Mouse (Mus musculus) limb, embryonic 12.5 days (tissue): ENCODE results near the gene Klhdc10. TPM values are rescaled to one million over a fixed set of nuclear protein-coding genes. Genes with fewer than 3 reads are reported as not detected.
"Not testable (repeated sequence)": the region's sequence is repeated elsewhere in the genome, so short reads cannot be mapped to it uniquely, and the experiment has no call there.

Experiments used
- ATAC-seq: fragments of 200-750 bp; cut with Nextera tagmentation; 2 replicates; pipeline ENCODE4 v1.8.0; 2017; ENCODE audit warnings: low read depth, moderate TSS enrichment; ENCODE audit not compliant: insufficient number of reproducible peaks, insufficient read depth, low FRiP score, low TSS enrichment
- H3K27ac ChIP-seq: fragments of 300-500 bp; sonication (generic); 2 replicates; pipeline ENCODE4 v1.5.1; 2016; ENCODE audit warnings: mild to moderate bottlenecking, moderate library complexity
- H3K27me3 ChIP-seq: fragments of 300-500 bp; sonication (generic); 2 replicates; pipeline ENCODE4 v1.6.1; 2016; ENCODE audit warnings: mild to moderate bottlenecking, moderate library complexity
- H3K36me3 ChIP-seq: fragments of 300-500 bp; sonication (generic); 2 replicates; pipeline ENCODE4 v1.6.1; 2016; ENCODE audit warnings: mild to moderate bottlenecking, moderate library complexity
- H3K4me1 ChIP-seq: fragments of 300-500 bp; sonication (generic); replicated peaks from 2 replicates; pipeline ENCODE4 v1.6.1; 2016
- H3K4me2 ChIP-seq: fragments of 300-500 bp; sonication (generic); 2 replicates; pipeline ENCODE4 v1.6.1; 2016; ENCODE audit warnings: mild to moderate bottlenecking, moderate library complexity
- H3K4me3 ChIP-seq: fragments of 300-500 bp; sonication (generic); replicated peaks from 2 replicates; pipeline ENCODE4 v1.5.1; 2016; ENCODE audit warnings: mild to moderate bottlenecking
- H3K9ac ChIP-seq: fragments of 300-500 bp; sonication (generic); replicated peaks from 2 replicates; pipeline ENCODE4 v1.6.1; 2016; ENCODE audit warnings: mild to moderate bottlenecking, moderate library complexity
- H3K9me3 ChIP-seq: fragments of 300-500 bp; sonication (generic); 2 replicates; pipeline ENCODE4 v1.6.1; 2016; ENCODE audit warnings: mild to moderate bottlenecking, moderate library complexity
- WGBS: fragments of 180-500 bp; shearing (Covaris S2); methylation state at CpG from one replicate; pipeline ENCODE4 v1.1.7; 2016; 5-methylcytosine and 5-hydroxymethylcytosine counted together
- polyA plus RNA-seq: library from polyadenylated mRNA; unstranded; fragments of >200 nt; fragmentation: Nextera tagmentation; extraction: Ambion mirVana; gene quantifications from 2 replicates; pipeline ENCODE4 v1.2.1, GENCODE M21; 2016

The Klhdc10 gene
- polyA plus RNA-seq, 1 experiment from 2014 or later: 41.8 TPM

DNA sequence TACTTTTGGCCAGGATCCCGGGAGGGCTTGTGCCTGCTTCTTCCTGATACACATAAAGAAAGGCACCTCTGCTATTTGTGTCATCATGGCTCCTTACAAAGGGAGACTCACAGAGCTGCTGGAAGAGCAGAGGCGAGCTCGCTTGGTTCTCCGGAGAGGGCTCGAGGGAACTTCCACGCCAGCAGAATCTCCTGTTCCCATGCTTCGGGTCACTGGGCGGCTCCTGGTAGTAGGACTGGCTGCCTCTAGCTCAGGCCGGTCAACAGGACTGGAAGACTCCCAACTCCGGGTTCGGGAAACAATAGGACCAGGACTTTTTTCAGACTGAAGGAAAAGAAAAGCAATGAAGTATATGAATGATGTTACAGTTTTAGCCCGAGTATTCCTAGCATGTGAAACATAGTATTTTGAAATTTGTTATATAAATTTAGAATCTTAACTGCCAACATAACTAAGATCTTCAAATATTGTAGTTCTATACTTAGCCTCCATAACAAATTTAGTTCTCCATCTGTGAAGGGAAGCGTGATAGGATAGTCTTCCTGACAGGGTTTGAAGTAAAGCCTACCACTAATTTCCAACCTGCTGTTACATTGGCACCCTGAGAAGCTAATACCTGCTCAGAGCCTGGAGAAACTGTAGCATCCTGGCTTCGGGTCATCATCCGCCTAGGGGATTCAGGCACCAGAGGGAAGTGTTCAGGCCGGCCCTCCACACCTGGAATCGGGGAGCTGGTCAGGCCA lies 28.9 kb upstream of the Klhdc10 start:
- Histone ChIP-seq H3K4me1 (no peaks in the 10 kb centered on the region), H3K27ac (no peak overlapping the region), H3K27me3 (no peaks in the 10 kb centered on the region), H3K4me2 (no peak overlapping the region), H3K9me3 (no peaks in the 10 kb centered on the region), H3K36me3 (peaks cover 98% of the 10 kb centered on the region), H3K4me3 (no peak overlapping the region), H3K9ac (no peak overlapping the region)
- 94% methylated on average over 17 of the region's 17 CpGs for WGBS
- no peak for ATAC-seq

DNA sequence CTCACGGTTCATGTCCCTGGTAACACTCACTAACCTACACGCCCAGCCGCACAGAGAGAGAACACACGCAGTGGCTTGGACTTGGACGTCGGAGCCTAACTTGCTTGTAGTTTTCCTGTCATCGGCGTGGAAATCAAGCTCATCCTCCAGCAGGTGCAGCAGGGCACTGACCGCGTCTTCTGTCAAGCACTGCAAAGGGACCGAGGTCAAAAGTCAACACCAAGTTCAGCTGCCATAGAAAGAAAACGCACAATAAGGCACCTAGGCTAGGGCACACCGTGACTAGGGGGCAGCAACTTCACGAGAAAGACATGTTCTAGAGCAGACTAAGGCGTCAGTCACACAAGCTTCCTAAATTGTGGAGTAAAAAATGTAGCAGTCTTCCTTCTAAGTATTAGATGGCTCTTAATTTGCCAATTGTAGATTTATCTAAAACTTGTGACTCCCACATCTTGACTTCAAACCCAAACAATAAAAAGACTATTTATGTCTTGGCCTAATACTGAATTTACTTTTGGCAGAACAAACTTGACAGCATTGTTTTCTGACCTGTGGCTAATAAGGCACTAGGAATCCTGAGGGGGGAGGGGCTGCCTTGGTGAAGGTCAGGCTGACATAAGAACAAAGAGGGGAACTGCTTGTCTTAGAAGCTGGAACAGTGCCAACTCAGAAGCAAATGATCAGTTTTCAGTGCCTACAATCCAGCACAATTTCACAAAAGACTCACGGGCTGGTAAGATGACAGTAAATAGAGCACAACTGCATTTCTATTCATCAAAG lies 26.7 kb upstream of the Klhdc10 start:
- WGBS: 91% methylated on average over 16 of the region's 16 CpGs
- peaks cover 97% of the 10 kb centered on the region for H3K36me3 ChIP-seq

DNA sequence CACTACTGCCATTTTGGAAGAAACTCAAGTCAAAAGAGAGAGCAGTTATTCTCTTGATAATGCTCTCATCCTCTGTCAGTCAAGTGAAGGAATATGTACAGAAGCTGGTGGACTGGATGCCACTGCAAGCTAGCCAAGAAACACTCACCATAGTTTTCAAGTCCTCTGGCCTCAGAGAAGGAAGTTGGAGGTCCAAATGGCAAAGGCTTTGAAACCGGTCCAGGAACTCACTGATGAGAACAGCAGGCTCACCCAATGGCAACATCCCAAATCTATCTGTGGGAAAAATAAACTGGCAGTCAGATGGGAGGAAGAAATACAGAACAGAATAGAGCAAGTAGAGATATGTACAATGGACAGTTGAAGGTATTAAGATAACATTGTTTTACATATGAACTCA lies 25.9 kb upstream of the Klhdc10 start:
- Histone ChIP-seq H3K4me1 (no peaks in the 10 kb centered on the region), H3K9me3 (no peaks in the 10 kb centered on the region), H3K9ac (no peak overlapping the region), H3K27me3 (no peaks in the 10 kb centered on the region), H3K27ac (no peak overlapping the region), H3K4me3 (no peak overlapping the region), H3K4me2 (no peak overlapping the region), H3K36me3 (peaks cover 97% of the 10 kb centered on the region)
- ATAC-seq: no peak
- 89% methylated on average over 1 of the region's 1 CpGs for WGBS

More for the DNA sequence above, 26.7 kb upstream of the Klhdc10 start:
- Histone ChIP-seq H3K4me3 (no peak overlapping the region), H3K9me3 (no peaks in the 10 kb centered on the region), H3K4me1 (no peaks in the 10 kb centered on the region), H3K9ac (no peak overlapping the region), H3K27me3 (no peaks in the 10 kb centered on the region), H3K4me2 (no peak overlapping the region), H3K27ac (no peak overlapping the region)
- ATAC-seq: no peak

- Histone ChIP-seq H3K9ac (no peak overlapping the region), H3K9me3 (no peaks in the 10 kb centered on the region), H3K36me3 (peaks cover 94% of the 10 kb centered on the region)
Measured at GRCm38 (mm10) chr6:30381116-30381515, 20.6 kb upstream of the Klhdc10 start.

DNA sequence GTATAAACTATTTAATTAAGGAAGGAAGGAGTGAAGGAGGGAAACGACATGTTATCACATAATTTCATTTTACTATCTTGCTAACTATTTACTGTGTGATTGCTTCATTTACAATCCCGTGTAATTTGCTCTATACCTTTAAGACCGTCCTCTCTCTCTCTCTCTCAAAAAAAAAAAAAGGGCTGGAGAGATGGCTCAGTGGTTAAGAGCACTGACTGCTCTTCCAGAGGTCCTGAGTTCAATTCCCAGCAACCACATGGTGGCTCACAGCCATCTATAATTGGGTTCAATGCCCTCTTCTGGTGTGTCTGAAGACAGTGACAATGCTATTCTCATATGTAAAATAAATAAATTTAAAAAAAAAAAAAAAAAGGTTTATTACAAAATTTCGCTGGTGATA lies 11.4 kb upstream of the Klhdc10 start:
- H3K27ac ChIP-seq, H3K4me1 ChIP-seq, ATAC-seq, H3K9me3 ChIP-seq, H3K27me3 ChIP-seq: not testable (repeated sequence)
- Histone ChIP-seq H3K36me3 (peaks cover 21% of the 10 kb centered on the region), H3K9ac (peak overlapping the region; percentile 77), H3K4me2 (peak overlapping the region; percentile 54), H3K4me3 (peak overlapping the region; percentile 77)
- 26% methylated on average over 4 of the region's 4 CpGs for WGBS

More at GRCm38 (mm10) chr6:30381116-30381515, 20.6 kb upstream of the Klhdc10 start:
- no peak overlapping the region for H3K27ac ChIP-seq
- 79% methylated on average over 3 of the region's 3 CpGs for WGBS
- H3K27me3 ChIP-seq: no peaks in the 10 kb centered on the region
- H3K4me3 ChIP-seq: no peak overlapping the region
- H3K4me1 ChIP-seq: no peaks in the 10 kb centered on the region
- no peak for ATAC-seq
- no peak overlapping the region for H3K4me2 ChIP-seq

GRCm38 (mm10) chr6:30390714-30391697 lies 10.7 kb upstream of the Klhdc10 start, which contains the start of gene Zc3hc1:
Gene Zc3hc1 (minus strand): TSS chr6:30391028.
- H3K9ac ChIP-seq: peak within 1 kb of the TSS; percentile 77
- peak within 1 kb of the TSS; percentile 54 for H3K4me2 ChIP-seq
- H3K9me3 ChIP-seq: no peaks in the 10 kb centered on the region
- WGBS: 18% methylated on average over 33 of the region's 33 CpGs
- H3K36me3 ChIP-seq: peaks cover 14% of the 10 kb centered on the region
- H3K27me3 ChIP-seq: no peaks in the 10 kb centered on the region
- no peak for ATAC-seq
- H3K4me3 ChIP-seq: peak within 1 kb of the TSS; percentile 77
- peak within 1 kb of the TSS; percentile 72 for H3K27ac ChIP-seq
- peaks cover 5% of the 10 kb centered on the region for H3K4me1 ChIP-seq

DNA sequence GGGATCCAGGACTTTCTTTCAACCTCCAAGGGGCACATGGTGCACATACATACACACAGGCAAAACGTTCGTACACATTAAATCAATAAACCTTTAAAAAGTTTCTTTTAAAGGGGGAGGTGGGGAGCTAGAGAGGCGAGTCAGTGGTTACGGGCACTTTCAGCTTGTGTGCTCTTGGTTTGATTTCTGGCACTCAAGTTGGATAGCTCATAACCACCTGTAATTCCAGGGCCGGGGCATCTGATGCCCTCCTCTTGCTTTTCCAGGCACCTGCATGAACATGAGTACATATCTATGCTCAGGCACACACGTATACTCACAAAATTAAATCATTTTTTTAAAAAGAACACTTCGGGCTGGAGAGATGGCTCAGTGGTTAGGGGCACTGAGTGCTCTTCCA lies 9.7 kb upstream of the Klhdc10 start:
- Histone ChIP-seq H3K4me3 (no peak overlapping the region), H3K36me3 (peaks cover 4% of the 10 kb centered on the region), H3K27ac (no peak overlapping the region), H3K27me3 (no peaks in the 10 kb centered on the region), H3K4me1 (peaks cover 5% of the 10 kb centered on the region), H3K9me3 (no peaks in the 10 kb centered on the region), H3K4me2 (no peak overlapping the region), H3K9ac (no peak overlapping the region)
- WGBS: 87% methylated on average over 7 of the region's 7 CpGs
- no peak for ATAC-seq

DNA sequence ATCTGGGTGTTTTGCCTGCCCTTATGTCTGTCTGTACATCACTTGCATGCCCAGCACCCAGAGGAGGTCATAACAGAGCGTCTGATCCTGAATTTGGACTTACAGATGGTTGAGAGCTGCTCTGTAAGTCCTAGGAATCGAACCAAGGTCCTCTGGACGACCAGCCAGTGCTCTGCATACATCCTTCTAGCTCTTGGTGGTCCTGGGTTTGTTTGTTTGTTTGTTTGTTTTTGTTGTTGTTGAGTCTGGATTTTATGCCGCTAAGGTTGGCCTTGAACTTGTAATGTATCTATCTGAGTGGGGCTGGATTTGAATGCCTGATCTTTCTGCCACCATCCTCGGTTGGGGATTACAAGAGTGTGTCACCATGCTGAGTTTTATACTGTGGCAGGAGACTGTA lies 1.5 kb upstream of the Klhdc10 start:
- Histone ChIP-seq H3K27me3 (no peaks in the 10 kb centered on the region), H3K9ac (no peak overlapping the region), H3K4me3 (no peak overlapping the region), H3K27ac (no peak overlapping the region), H3K4me1 (no peaks in the 10 kb centered on the region), H3K9me3 (no peaks in the 10 kb centered on the region), H3K36me3 (no peaks in the 10 kb centered on the region), H3K4me2 (peak overlapping the region; percentile 56; the same call in 1 of the 2 replicates)
- ATAC-seq: no peak
- 80% methylated on average over 5 of the region's 5 CpGs for WGBS

GRCm38 (mm10) chr6:30400716-30401115 lies 952 bp upstream of the Klhdc10 start:
- 7% methylated on average over 7 of the region's 7 CpGs for WGBS
- H3K27me3 ChIP-seq: no peaks in the 10 kb centered on the region

DNA sequence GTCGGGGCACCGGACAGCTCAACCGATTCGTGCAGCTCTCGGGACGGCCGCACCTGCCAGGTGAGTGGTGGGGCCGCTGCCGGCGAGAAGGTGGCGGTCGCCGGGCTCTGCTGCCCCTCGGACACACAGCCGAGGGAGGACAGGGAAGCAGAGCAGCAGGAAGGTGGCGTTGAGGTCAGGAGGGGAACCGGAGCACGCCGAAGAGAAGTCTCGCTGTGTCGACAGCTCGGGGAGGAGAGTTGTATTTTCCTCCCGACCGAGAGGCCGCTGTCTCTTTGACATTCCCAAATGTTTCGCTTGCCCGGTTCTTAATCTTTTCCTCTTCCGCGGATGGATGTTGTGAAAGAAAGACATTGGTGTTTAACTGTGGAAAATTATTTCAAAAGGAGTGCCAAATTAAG lies 423 bp downstream of the Klhdc10 start:
- Histone ChIP-seq H3K36me3 (0 out of 2 replicates have a peak, but pooled peaks cover 6% of the 10 kb centered on the region), H3K9me3 (no peaks in the 10 kb centered on the region), H3K4me2 (peak overlapping the region; percentile 62), H3K27ac (peak overlapping the region; percentile 97), H3K27me3 (no peaks in the 10 kb centered on the region), H3K4me1 (no peaks in the 10 kb centered on the region), H3K9ac (peak overlapping the region; percentile 97), H3K4me3 (peak overlapping the region; percentile 98)
- WGBS: under 1% methylated on average over 29 of the region's 29 CpGs
- ATAC-seq: peak; percentile 7; the same call in 1 of the 2 replicates

More at GRCm38 (mm10) chr6:30400716-30401115, 952 bp upstream of the Klhdc10 start:
- no peaks in the 10 kb centered on the region for H3K36me3 ChIP-seq
- peak overlapping the region; percentile 97 for H3K27ac ChIP-seq
- no peaks in the 10 kb centered on the region for H3K9me3 ChIP-seq
- no peaks in the 10 kb centered on the region for H3K4me1 ChIP-seq
- H3K9ac ChIP-seq: peak overlapping the region; percentile 97
- peak overlapping the region; percentile 98 for H3K4me3 ChIP-seq
- peak overlapping the region; percentile 56 for H3K4me2 ChIP-seq
- no peak for ATAC-seq
